Mouse (Mus musculus): ENCODE measurements around the gene Ssu72.

GRCm38 (mm10) chr4:155734951-155735702 lies 30.5 kb downstream of the Ssu72 start:
- no peak; the same call in 1 of the 2 replicates for TF ChIP-seq CTCF (IDR thresholded peaks at IDR 0.05)
- TF ChIP-seq EP300 (IDR thresholded peaks at IDR 0.05) = no peak
